Mouse (Mus musculus) kidney, postnatal 4 days (tissue): Measurements from ENCODE around the gene Tns1.

Experiments used
- DNase-seq, 2 experiments: peaks; one replicate each; pipeline ENCODE4 v3.0.0; 2021; ENCODE audit warnings: mixed read lengths in 2 of 2

The Tns1 gene

GRCm38 (mm10) chr1:74121821-74122576 is 2.2 kb downstream of the Tns1 start:
- peak; percentile 71 to 85 for DNase-seq

GRCm38 (mm10) chr1:74121138-74121537 is 3.1 kb downstream of the Tns1 start:
- DNase-seq = no peak

GRCm38 (mm10) chr1:74119115-74119514 is 5.1 kb downstream of the Tns1 start:
- no peak for DNase-seq

- no peak for DNase-seq
Measured at GRCm38 (mm10) chr1:74117876-74118275, 6.4 kb downstream of the Tns1 start.

DNA sequence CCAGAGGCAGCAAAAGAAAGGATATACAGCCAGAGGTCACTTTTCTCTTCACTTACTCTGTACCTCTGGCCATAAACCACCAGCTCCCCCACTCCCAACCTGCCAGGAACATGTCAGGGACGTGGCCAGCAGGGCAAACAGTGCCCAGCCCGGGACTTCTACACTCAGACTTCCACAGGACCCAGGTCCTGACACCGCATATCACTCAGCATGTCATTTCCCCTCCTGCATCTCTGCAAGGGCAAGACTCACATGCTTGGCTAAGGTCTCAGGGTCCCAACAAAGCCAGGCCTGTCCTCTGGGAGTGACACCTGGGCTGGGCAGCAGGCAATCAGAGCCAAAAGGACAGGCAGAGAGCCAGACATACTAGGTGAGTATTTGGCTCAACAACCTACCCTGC is 11.2 kb downstream of the Tns1 start:
- peak in 1 of 2 experiments; percentile 22 for DNase-seq

GRCm38 (mm10) chr1:74111696-74112030 is 12.6 kb downstream of the Tns1 start:
- DNase-seq = peak in 1 of 2 experiments; percentile 9

- DNase-seq = peak in 1 of 2 experiments; percentile 72
Measured at GRCm38 (mm10) chr1:74110932-74111695, 13.1 kb downstream of the Tns1 start.

- no peak for DNase-seq
Measured at GRCm38 (mm10) chr1:74109670-74110069, 14.6 kb downstream of the Tns1 start.

- peak in 1 of 2 experiments; percentile 60 for DNase-seq
Measured at GRCm38 (mm10) chr1:74107931-74108618, 16.2 kb downstream of the Tns1 start.

- no peak for DNase-seq
Measured at GRCm38 (mm10) chr1:74106214-74106613, 18.0 kb downstream of the Tns1 start.

DNA sequence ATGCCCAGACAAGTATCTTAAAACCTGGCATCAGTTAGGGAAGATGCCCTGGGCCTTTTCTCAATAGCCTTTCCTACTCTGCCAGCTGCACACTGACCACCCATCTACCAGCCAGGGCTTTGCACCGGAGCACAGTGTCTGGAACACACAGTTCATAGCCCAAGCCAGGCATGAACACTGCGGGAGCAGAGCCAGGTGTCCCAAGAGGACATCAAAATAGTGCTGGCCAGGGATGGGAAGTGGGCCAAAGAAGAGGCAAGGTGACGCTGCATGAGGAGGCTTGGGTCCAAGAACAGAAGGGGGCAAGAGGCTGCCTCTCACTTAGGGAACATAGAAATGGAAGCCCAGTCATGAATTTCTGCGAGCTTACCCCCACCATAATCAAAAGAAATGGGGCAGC is 18.6 kb downstream of the Tns1 start:
- DNase-seq = no peak

DNA sequence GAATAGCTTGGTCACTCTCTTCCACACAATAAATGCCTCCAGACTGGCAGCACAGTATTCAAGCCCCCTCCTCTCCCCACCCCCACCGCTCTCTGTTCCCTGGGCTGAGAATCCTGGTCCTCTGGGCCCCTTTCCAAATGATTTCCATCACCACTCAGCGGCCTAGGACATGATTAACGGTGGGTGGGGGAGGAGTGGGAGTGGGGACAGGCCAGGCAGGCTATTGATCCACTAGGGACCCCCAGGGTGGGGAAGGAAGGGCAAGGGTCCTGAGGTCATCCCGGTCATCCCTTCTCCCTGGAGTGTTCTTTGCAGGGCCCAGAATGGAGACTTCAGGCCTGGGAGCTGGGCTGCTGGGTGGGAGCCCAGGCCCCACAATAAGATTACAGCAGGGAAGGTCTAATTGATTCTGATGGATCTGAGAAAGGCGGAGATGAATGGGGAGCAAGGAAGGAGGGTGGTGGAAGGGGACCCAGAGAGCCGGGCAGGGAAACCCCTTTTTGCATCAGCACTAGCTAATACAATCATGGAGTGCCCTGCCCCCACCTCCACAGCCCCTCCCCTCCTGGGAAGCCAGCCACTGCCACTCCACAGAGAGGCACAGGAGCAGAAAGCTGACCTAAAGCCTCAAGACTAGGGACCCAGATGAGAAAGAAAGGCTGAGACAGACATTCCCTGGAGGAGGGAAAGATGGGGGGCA is 20.4 kb downstream of the Tns1 start:
- DNase-seq = no peak

DNA sequence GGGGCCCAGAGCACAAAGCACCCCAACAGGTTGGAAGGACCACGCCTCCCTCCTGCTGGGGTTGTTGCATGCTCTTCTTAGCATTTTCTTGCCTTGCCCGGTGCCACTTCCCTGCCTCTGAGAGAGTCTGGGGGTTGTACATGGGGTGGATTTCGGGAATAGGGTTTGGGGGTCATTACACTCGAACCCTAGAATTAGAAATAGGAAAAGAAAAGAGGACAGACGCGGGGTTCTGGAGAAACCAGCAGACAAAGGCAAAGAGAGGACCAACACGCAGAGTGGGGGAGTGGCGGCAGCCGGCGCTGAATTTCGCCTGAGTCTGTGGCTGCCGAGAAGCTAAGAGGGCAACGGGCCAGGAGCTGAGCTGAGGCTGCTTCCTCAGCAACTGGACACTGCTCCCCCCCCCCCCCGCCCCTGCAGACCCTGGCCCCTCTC is 25.2 kb downstream of the Tns1 start:
- peak; percentile 76 to 83 for DNase-seq

DNA sequence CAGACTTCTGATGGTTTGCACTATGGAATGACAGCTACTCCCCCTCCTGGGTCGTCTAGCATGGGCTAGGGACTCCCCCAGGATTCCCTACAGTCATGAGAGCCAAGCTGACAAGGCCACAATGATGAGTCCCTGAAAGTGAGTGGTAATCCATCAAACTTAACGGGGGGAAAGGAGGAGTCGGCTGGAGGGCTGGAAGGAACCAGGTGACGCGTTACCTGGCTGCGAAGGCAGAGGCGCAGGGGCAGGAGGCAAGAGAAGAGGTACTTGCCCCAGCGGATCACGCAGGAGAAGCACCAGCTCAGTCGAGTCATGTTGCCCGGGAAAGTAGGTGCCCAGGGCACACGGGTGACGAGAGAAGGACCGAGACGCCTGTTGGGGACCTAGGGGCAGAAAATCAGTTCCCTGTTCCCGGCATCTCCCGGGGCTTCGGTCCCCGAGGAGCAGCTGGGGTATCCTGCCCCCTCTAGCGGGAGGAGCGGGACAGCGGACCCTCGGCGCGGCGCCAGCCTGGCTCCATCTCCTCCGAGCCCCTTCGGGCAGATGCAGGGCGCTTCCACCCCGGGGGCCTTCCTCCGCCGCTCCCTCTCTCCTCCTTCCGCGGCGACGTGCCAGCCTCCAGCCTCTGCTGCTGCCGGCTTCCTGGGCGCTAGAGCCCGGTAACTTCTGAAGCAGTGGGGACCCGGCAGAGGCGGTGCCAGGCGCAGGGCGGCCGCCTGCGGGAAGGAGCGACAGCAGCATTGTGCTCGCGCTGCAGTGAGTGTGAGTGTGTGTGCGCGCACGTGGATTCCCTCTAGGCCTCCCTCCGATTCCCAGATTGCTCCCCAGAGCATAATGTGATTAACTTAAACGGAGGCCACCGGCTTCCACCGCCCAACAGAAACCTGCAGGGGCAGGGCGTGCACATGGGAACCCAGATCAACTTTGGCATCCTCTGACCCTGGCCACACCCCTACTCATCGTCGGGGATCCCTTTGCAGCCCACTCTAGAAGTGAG is 25.9 kb downstream of the Tns1 start:
- DNase-seq = peak; percentile 77 to 81

- DNase-seq = no peak
Measured at GRCm38 (mm10) chr1:74095728-74096127, 28.5 kb downstream of the Tns1 start.

GRCm38 (mm10) chr1:74095296-74095695 is 29.0 kb downstream of the Tns1 start:
- peak in 1 of 2 experiments; percentile 37 for DNase-seq

- DNase-seq = peak in 1 of 2 experiments; percentile 68
Measured at GRCm38 (mm10) chr1:74094497-74095270, 29.6 kb downstream of the Tns1 start.

- DNase-seq = no peak
Measured at GRCm38 (mm10) chr1:74093447-74093846, 30.8 kb downstream of the Tns1 start.

DNA sequence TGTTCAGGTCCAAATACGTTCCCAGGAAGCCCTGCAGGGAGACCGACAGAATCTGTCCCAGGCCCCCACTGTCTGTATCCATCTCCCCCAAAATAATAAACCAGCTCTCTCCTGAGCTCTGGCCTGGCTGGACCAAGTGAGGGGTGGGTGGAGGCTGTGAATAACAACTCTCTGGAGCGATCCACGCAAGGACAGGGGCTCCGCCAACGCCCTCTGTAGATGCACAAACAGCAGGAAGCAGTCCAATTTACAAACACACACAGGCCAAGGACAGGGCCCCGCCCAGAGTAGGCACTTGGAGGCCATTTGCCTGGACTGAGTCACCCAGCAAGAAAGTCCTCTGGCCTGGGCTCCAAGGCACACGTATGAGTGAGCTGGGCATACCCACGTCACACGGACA is 32.0 kb downstream of the Tns1 start:
- DNase-seq = peak in 1 of 2 experiments; percentile 48

GRCm38 (mm10) chr1:74091611-74092224 is 32.5 kb downstream of the Tns1 start:
- peak in 1 of 2 experiments; percentile 46 for DNase-seq
